Mouse (Mus musculus) heart, postnatal 0 days (tissue): ENCODE measurements around the gene Brat1. TPM values are rescaled to one million over a fixed set of nuclear protein-coding genes. Genes with fewer than 3 reads are reported as not detected.

Experiments
- ATAC-seq: fragments of 200-750 bp; cut with Nextera tagmentation; 2 replicates; pipeline ENCODE4 v1.8.0; 2017; ENCODE audit warnings: low read depth, moderate number of reproducible peaks, moderate library complexity; ENCODE audit not compliant: insufficient read depth
- DNase-seq: peaks from one replicate; pipeline ENCODE4 v3.0.0-alpha.2; 2016; ENCODE audit warnings: low spot score
- H3K27ac ChIP-seq: fragments of 300-500 bp; sonication (generic); 2 replicates; pipeline ENCODE4 v1.5.1; 2014; ENCODE audit warnings: low read depth, mild to moderate bottlenecking
- H3K27me3 ChIP-seq: fragments of 300-500 bp; sonication (generic); 2 replicates; pipeline ENCODE4 v1.6.1; 2014; ENCODE audit warnings: low read length, mixed read lengths; ENCODE audit not compliant: control insufficient read depth, insufficient read depth
- H3K36me3 ChIP-seq: fragments of 300-500 bp; sonication (generic); replicated peaks from 2 replicates; pipeline ENCODE4 v1.6.1; 2014; ENCODE audit warnings: low read length, mixed read lengths; ENCODE audit not compliant: control insufficient read depth, insufficient read depth
- H3K4me1 ChIP-seq: fragments of 300-500 bp; sonication (generic); 2 replicates; pipeline ENCODE4 v1.6.1; 2014; ENCODE audit warnings: antibody characterized with exemption; ENCODE audit not compliant: control insufficient read depth, insufficient read depth
- H3K4me2 ChIP-seq: fragments of 300-500 bp; sonication (generic); 2 replicates; pipeline ENCODE4 v1.6.1; 2014; ENCODE audit warnings: low read depth, mild to moderate bottlenecking, low read length, moderate library complexity
- H3K4me3 ChIP-seq: fragments of 300-500 bp; sonication (generic); 2 replicates; pipeline ENCODE4 v1.5.1; 2014; ENCODE audit warnings: low read depth, low read length
- H3K9ac ChIP-seq: fragments of 300-500 bp; sonication (generic); replicated peaks from 2 replicates; pipeline ENCODE4 v1.6.1; 2014; ENCODE audit warnings: low read depth, low read length, mixed read lengths
- H3K9me3 ChIP-seq: fragments of 300-500 bp; sonication (generic); replicated peaks from 2 replicates; pipeline ENCODE4 v1.6.1; 2016; ENCODE audit warnings: low read length; ENCODE audit not compliant: control insufficient read depth
- CTCF ChIP-seq: IDR thresholded peaks from 2 replicates; pipeline ENCODE4 v1.5.1; 2016; ENCODE audit warnings: antibody characterized with exemption, control low read depth, low read depth
- EP300 ChIP-seq: IDR thresholded peaks from 2 replicates; pipeline ENCODE4 v1.6.1; 2016; ENCODE audit warnings: antibody characterized with exemption, low read depth
- WGBS: fragments of 180-500 bp; shearing (Covaris S2); extraction: QIAGEN DNeasy Blood & Tissue Kit; methylation state at CpG from one replicate; pipeline ENCODE4 v1.1.7; 2014; 5-methylcytosine and 5-hydroxymethylcytosine counted together
- polyA plus RNA-seq: library from polyadenylated mRNA; unstranded; fragments of >200 nt; fragmentation: Nextera tagmentation; extraction: Ambion mirVana; gene quantifications from 2 replicates; pipeline ENCODE4 v1.2.1, GENCODE M21; 2015
- total RNA-seq: library from RNA; depleted of rRNA; stranded (reverse); fragments of >200 nt; gene quantifications from 2 replicates; pipeline ENCODE4 v1.2.3, GENCODE M21; 2014; ENCODE audit warnings: low replicate concordance; rRNA removed

Brat1 gene
- total RNA-seq (19.3 and 25.0 TPM in 2 replicates), polyA plus RNA-seq (9.5 and 10.6 TPM in 2 replicates)

DNA sequence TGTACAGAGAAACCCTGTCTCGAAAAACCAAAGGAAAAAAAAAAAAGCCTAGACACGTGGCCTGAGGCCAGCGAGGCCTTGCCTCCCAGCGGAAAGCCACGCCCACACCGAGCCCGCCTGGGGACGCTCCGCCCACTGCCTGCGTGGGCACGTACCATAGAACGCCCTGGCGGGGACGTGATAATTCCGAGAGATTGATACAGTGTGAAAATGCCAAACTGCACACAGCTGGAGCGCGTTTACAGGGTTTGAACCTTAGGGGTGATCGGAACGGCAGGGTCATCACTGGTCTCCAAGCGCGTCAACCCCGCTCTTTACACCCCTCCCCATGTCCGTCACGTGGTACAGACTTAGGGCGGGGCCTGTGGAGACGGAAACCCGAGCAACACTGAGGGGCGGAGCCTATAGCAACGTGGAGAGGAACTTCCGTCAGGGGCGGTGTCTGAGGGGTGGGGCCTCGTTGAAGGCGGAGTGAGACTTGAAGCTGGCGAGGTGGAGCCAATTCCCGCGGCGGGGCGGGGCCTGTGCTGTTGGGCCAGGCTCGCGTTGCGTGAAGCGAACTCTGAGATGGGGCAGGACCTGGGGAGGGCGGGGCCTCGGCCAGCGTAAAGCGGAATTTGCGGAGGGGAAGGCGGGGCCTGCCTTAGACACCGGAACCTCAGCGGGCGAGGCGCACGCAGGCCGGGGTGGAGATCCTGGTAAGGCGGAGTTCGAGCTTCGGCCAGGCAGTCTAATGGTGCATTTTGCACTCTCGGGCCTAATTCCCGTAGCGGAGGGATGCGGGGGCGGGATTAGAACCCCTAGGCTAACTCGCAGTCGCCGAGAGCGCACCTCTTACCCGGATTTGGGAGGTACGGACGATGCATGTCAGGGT is at the start of gene Brat1:
TSS of gene Brat1 (plus strand) at position 634 of the 874 bp plus-strand sequence.
- peaks cover 12% of the 10 kb centered on the region; the same call in 1 of the 2 replicates for H3K36me3 ChIP-seq
- peak within 1 kb of the TSS; percentile 61 for H3K4me3 ChIP-seq
- WGBS, result under 1% methylated on average over 68 of the region's 69 CpGs
- no peaks in the 10 kb centered on the region for H3K9me3 ChIP-seq
- peak within 1 kb of the TSS; percentile 79 for H3K9ac ChIP-seq
- peak; percentile 93 for ATAC-seq
- H3K27ac ChIP-seq, result peak within 1 kb of the TSS; percentile 80
- peaks cover 16% of the 10 kb centered on the region for H3K4me1 ChIP-seq
- TF ChIP-seq EP300, result peak; percentile 13; the same call in 1 of the 2 replicates
- TF ChIP-seq CTCF, result no peak
- peak; percentile 100 for DNase-seq
- peak within 1 kb of the TSS; percentile 81 for H3K4me2 ChIP-seq
- no peaks in the 10 kb centered on the region for H3K27me3 ChIP-seq

DNA sequence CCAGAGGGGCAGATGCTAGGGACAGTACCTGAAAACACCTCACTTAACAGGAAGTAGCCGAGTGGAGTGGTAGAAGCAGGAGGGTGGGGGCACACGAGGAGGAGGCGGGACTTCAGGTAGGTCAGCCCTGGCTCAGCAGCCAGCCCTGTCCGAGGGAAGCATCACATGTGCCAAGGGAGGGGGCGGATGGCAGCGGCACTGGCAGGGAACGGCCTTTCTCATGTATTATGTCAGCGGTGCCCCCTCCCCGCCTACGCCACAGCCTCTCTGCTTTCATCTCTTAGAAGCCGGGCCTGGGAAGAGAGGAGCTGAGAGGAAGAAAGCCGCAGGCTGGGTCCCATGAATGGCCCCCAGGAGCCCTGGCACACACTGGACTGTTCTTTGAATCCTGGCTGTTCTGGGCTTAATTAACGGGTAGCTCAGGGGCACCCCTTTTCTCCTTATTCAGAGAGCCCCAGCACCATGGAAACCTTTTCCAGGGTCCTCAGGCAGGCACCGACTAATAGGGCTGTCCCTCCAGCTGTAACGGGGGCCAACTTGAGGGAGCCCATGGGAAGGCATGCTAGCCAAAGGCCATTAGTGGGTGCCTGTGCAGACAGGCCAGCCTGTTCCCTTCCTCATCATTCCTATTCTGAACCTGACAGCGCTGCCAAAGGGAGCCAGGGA is 45.1 kb upstream of the Brat1 start:
- DNase-seq (no peak), ATAC-seq (no peak)
- TF ChIP-seq EP300, result no peak
- TF ChIP-seq CTCF, result no peak
- Histone ChIP-seq H3K4me1 (peaks cover 18% of the 10 kb centered on the region), H3K36me3 (no peaks in the 10 kb centered on the region), H3K4me3 (no peak overlapping the region), H3K4me2 (no peak overlapping the region), H3K9ac (no peak overlapping the region), H3K27me3 (no peaks in the 10 kb centered on the region), H3K27ac (no peak overlapping the region), H3K9me3 (no peaks in the 10 kb centered on the region)
- 53% methylated on average over 16 of the region's 16 CpGs for WGBS

DNA sequence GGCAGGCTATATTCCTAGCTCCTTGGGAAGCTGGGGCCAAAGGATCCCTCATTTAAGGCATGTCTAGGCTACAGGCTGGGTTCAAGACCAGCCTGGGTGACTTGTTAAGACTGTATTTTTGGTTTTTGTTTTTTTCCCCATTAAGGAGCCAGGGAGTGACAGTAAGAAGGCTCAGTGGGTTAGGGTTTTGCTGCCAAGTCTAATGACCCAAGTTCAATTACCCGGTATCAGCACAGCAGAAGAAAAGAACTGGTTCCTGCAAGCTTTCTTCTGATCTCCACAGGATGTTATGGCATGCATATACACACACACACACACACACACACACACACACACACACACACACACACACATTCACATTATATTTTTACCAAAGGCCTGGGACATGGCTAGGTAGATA is 44.4 kb upstream of the Brat1 start:
- Histone ChIP-seq H3K4me2 (no peak overlapping the region), H3K9ac (no peak overlapping the region), H3K36me3 (no peaks in the 10 kb centered on the region), H3K4me3 (no peak overlapping the region), H3K9me3 (no peaks in the 10 kb centered on the region), H3K27me3 (no peaks in the 10 kb centered on the region), H3K4me1 (peaks cover 18% of the 10 kb centered on the region), H3K27ac (no peak overlapping the region)
- TF ChIP-seq EP300, result no peak
- no peak for TF ChIP-seq CTCF
- 61% methylated on average over 1 of the region's 1 CpGs for WGBS
- ATAC-seq (no peak), DNase-seq (no peak)

DNA sequence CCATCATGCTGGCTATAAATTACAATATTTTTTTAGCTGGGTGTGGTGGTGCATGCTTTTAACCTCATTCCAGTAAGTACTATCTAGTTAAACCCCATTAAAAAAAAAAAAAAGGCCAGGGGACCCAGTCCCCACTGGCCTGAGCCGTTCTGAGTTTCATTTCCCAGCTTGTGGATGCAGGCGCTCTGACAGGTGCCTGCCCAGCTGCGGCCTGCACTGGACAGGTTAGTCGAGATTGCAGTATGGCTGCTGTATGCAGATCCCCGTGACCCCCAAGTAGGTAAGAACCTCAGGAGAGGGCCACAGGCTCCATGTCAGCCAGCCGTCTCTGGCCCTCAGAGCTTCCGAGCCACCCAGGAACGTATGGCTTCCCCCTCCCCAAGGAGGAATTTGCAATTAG is 43.4 kb upstream of the Brat1 start:
- Histone ChIP-seq H3K9ac (0 out of 2 replicates have a peak overlapping the region, but pooled peaks have one; percentile 1), H3K4me2 (peak overlapping the region; percentile 28), H3K9me3 (no peaks in the 10 kb centered on the region), H3K27ac (peak overlapping the region; percentile 32; the same call in 1 of the 2 replicates), H3K4me3 (no peak overlapping the region), H3K4me1 (peaks cover 18% of the 10 kb centered on the region), H3K36me3 (no peaks in the 10 kb centered on the region), H3K27me3 (no peaks in the 10 kb centered on the region)
- TF ChIP-seq CTCF (no peak), EP300 (no peak)
- ATAC-seq (no peak), DNase-seq (no peak)
- 48% methylated on average over 8 of the region's 8 CpGs for WGBS

DNA sequence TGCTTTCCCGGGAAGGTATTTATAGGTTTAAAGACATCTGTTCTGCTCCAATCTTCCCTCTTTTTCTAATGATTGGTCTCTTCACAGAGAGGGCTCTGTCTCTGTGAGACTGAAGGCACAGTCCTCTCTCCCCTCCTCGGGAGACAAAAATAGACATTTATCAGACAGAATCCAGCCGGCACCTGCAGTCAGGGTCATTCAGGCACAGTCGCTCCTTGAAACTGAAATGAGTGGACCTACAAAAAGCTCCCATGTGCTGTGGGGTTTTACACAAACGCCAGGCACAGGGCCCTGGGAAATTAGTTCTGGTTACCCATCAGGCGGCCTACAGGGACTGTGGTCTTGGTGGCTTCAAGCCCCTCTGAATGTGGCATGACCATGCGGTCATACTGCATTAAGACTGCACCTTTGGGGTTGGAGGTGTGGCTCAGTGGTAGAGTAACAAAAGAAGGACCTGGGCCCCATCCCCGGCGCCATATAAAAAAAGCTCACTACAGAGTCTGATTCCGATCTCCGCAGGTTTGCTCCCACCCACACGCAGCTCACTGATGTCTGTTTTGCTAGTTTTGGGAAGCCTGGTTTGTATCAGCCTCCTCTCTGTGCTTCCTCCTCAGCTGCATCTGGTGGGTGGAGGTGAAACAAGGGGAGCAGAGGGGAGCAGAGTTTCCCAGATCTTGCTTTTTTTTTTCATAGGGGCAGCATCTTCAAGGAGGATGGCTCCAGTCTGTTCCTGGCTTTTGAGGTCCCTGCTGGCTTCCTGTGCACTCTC is 42.8 kb upstream of the Brat1 start:
- H3K4me3 ChIP-seq, result no peak overlapping the region
- 0 out of 2 replicates have a peak overlapping the region, but pooled peaks have one; percentile 1 for H3K9ac ChIP-seq
- ATAC-seq (peak; percentile 55), DNase-seq (peak; percentile 29)
- H3K27me3 ChIP-seq, result no peaks in the 10 kb centered on the region
- H3K36me3 ChIP-seq, result no peaks in the 10 kb centered on the region
- TF ChIP-seq CTCF, result no peak
- TF ChIP-seq EP300, result no peak
- H3K4me2 ChIP-seq, result peak overlapping the region; percentile 28
- WGBS, result 31% methylated on average over 12 of the region's 12 CpGs
- H3K27ac ChIP-seq, result peak overlapping the region; percentile 32
- no peaks in the 10 kb centered on the region for H3K9me3 ChIP-seq
- H3K4me1 ChIP-seq, result peaks cover 18% of the 10 kb centered on the region
